Mouse (Mus musculus) small intestine, adult 2 months (tissue): ENCODE results near the gene Nek11. TPM values are rescaled to one million over a fixed set of nuclear protein-coding genes. Genes with fewer than 3 reads are reported as not detected.
A peak's percentile ranks its signal among the peaks of the same experiment; 100 is the strongest.

Experiments
- H3K27ac ChIP-seq: fragments of 200-500 bp; 2 replicates; pipeline ENCODE4 v1.5.1; 2012; ENCODE audit warnings: low read depth, low read length, control low read depth, inconsistent platforms; ENCODE audit not compliant: insufficient read depth
- H3K27me3 ChIP-seq: fragments of 200-500 bp; 2 replicates; pipeline ENCODE4 v1.6.1; 2012; ENCODE audit warnings: mild to moderate bottlenecking, moderate library complexity, low read length, inconsistent platforms; ENCODE audit not compliant: control insufficient read depth, insufficient read depth
- H3K36me3 ChIP-seq: fragments of 200-500 bp; 2 replicates; pipeline ENCODE4 v1.6.1; 2012; ENCODE audit warnings: mild to moderate bottlenecking, low read length, control low read depth, inconsistent platforms; ENCODE audit not compliant: control insufficient read depth, insufficient read depth
- H3K4me1 ChIP-seq: fragments of 200-500 bp; 2 replicates; pipeline ENCODE4 v1.6.1; 2012; ENCODE audit warnings: low read length, inconsistent platforms, mixed read lengths; ENCODE audit not compliant: control insufficient read depth, insufficient read depth, insufficient read length
- H3K4me3 ChIP-seq: fragments of 200-500 bp; 2 replicates; pipeline ENCODE4 v1.5.1; 2012; ENCODE audit warnings: low read depth, mild to moderate bottlenecking, control low read depth, inconsistent platforms, low read length, moderate library complexity
- CTCF ChIP-seq: fragments of 200-500 bp; IDR thresholded peaks from 2 replicates; pipeline ENCODE4 v1.5.1; 2012; ENCODE audit warnings: low read depth, mild to moderate bottlenecking, control low read depth, inconsistent platforms, low read length, moderate library complexity, mixed read lengths; ENCODE audit not compliant: insufficient replicate concordance, insufficient read length; ENCODE audit errors: extremely low read depth
- POLR2A ChIP-seq: fragments of 200-500 bp; IDR thresholded peaks from 2 replicates; pipeline ENCODE4 v1.6.1; 2012; ENCODE audit warnings: low read depth, mild to moderate bottlenecking, control low read depth, inconsistent platforms, low read length, moderate library complexity
- WGBS: fragments of 180-500 bp; shearing (Covaris S2); methylation state at CpG from one replicate; pipeline ENCODE4 v1.1.7; 2018; 5-methylcytosine and 5-hydroxymethylcytosine counted together
- polyA plus RNA-seq: library from polyadenylated mRNA; depleted of rRNA; stranded (reverse); fragments of >200 nt; gene quantifications from 2 replicates; pipeline ENCODE4 v1.2.3, GENCODE M21; 2012

The Nek11 gene
- polyA plus RNA-seq, 1 experiment = not detected

DNA sequence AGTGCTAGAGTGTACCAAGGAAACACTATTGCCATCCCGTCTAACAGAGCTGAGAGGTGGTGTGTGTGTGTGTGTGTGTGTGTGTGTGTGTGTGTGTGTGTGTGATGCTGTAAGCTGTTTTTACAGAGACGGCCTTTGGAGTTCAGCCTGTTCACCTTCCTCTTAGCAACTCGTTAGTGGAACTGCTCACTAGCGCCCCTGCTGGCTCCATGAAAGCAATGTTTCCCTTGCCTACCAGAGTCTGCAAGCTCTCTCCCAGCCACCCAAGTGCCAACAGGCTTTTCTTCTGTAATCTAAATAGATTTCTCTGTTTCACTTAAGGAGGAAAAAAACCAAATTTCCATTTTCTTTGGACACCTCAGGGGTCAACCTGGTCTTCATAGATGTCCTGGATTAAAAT lies 112.6 kb downstream of the Nek11 start:
- TF ChIP-seq CTCF (peak; percentile 48; the same call in 1 of the 2 replicates), POLR2A (no peak)
- 16% methylated on average over 4 of the region's 4 CpGs for WGBS
- Histone ChIP-seq H3K27me3 (no peaks in the 10 kb centered on the region), H3K4me3 (no peak overlapping the region), H3K4me1 (no peaks in the 10 kb centered on the region), H3K36me3 (no peaks in the 10 kb centered on the region), H3K27ac (no peak overlapping the region)

DNA sequence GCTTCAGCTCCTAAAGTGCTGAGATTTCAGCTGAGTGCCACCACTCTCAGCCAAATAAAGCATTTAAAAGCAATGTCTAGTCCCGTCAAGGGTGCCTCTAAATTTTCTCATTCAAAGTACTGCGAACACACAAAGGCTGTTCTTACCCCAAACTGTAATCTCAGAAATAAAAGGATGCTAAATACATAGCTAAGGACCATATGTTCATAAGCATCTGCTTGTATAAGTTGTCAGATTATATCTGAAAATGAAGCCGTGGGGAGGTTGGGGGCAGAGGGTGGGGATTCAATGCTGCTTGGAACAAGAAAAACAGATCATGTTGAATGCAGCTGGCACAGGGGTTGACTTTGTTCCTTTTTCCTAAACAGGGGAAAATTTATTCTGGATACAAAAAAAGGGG lies 120.4 kb downstream of the Nek11 start:
- Histone ChIP-seq H3K27ac (no peak overlapping the region), H3K4me1 (no peaks in the 10 kb centered on the region), H3K36me3 (no peaks in the 10 kb centered on the region), H3K27me3 (no peaks in the 10 kb centered on the region), H3K4me3 (no peak overlapping the region)
- TF ChIP-seq POLR2A (no peak), CTCF (no peak)
- 87% methylated on average over 3 of the region's 3 CpGs for WGBS

DNA sequence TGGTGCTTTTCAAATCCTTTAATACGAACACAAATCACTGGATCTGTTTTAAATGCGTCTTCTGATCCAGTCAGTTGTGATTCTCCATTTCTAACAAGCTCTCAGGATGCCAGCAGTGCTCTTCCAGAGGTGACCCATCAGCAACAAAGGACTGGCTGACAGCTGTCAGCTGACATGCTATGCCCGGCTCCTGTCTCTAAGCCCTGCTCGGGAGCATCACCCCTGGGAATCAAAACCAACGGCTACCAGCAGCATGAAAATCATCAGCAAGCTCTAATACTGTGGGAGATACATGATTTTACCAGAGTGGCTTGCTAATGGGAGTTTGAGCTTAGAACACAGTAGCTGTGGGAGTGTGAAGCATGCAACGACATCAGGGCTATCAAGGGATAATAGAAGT lies 121.0 kb downstream of the Nek11 start:
- no peaks in the 10 kb centered on the region for H3K36me3 ChIP-seq
- H3K4me3 ChIP-seq = no peak overlapping the region
- WGBS = 63% methylated on average over 6 of the region's 6 CpGs

DNA sequence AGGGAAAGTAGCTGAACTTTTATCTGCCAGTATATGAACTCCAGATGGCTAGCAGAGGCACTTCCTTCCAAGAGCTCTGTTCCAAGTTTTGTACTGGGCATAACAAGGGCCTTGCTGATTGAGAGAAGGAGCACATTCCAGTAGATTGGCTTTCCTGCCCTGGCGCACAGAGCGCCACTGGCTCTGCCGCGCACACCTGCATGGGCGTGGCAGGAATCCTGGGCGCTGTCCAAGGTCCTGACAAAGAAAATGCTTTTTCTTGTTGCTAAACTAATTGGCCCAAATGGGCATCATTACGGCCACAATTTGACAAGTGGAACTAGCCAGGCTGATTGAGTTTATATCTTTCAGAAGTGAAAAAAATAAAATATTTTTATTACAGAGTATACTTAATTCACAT lies 123.1 kb downstream of the Nek11 start:
- Histone ChIP-seq H3K27me3 (no peaks in the 10 kb centered on the region), H3K27ac (no peak overlapping the region), H3K4me3 (no peak overlapping the region), H3K36me3 (no peaks in the 10 kb centered on the region), H3K4me1 (no peaks in the 10 kb centered on the region)
- 8% methylated on average over 7 of the region's 7 CpGs for WGBS
- TF ChIP-seq CTCF = no peak

More for the DNA sequence above, 121.0 kb downstream of the Nek11 start:
- Histone ChIP-seq H3K27ac (no peak overlapping the region), H3K27me3 (no peaks in the 10 kb centered on the region), H3K4me1 (no peaks in the 10 kb centered on the region)
- no peak for TF ChIP-seq POLR2A
- TF ChIP-seq CTCF = no peak

DNA sequence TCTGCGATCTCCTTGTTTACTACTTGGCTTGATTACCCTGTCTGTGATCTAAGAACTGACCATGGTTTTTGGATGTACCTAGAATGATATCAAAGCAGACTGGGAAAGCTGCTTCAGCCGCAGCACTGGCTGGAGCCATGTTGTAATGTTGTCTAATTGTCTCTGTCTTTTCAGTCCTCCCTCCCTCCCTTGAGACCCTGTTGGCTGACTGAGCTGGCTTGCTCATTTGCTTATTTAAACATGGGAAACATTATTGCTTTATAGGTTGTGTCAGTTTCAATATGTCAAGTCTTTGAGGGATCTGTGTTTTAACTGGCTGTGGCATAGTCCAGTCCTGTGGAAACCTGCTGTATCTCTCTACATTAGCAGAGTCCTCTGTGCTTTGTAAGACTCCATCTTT lies 132.2 kb downstream of the Nek11 start:
- Histone ChIP-seq H3K27me3 (no peaks in the 10 kb centered on the region), H3K36me3 (no peaks in the 10 kb centered on the region), H3K4me1 (no peaks in the 10 kb centered on the region), H3K4me3 (no peak overlapping the region), H3K27ac (no peak overlapping the region)
- 57% methylated on average over 2 of the region's 2 CpGs for WGBS
- no peak for TF ChIP-seq CTCF
- TF ChIP-seq POLR2A = no peak

DNA sequence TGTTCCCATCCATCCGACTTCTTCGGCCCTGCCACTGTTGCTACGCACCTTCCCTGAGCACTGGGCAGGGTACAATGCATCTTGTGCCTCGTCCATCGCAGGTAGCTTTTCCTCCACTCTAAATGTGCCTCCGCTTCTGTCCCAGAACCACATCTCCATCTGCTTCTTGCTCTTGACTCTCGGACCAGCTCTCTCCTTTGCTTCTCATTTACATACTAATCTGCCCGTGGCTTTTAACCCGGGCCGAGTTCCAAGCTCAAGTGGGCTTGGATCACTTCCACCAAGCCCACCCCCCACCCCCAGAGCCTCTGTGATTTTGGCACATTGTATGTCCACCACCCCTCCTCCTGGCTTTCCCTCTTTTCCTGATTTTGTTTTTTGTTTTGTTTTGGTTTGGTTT lies 137.7 kb downstream of the Nek11 start:
- WGBS = 75% methylated on average over 10 of the region's 10 CpGs
- no peak for TF ChIP-seq CTCF
- no peak for TF ChIP-seq POLR2A

DNA sequence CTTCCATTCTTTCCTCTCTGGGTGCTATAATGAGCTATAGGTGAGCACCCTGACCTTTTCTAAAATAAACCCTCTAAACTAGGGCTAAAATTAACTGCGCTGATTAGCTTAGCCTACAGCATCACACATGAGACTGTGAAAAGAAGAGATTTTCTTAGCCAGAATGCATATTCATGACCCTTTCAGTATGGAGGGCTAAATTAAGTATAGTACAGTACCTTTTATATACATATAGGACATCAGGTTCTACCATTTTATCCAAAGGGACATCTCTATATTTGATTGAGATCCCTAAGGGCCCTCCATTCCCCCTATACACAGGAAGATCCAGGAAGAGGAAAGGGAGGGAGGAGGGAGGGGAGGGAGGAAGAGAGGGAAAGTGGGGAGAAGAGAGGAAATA lies 141.2 kb downstream of the Nek11 start:
- no peaks in the 10 kb centered on the region for H3K4me1 ChIP-seq
- TF ChIP-seq CTCF = no peak
- no peak overlapping the region for H3K4me3 ChIP-seq
- 93% methylated on average over 1 of the region's 1 CpGs for WGBS
- H3K27ac ChIP-seq = no peak overlapping the region
- H3K27me3 ChIP-seq = no peaks in the 10 kb centered on the region
- H3K36me3 ChIP-seq = no peaks in the 10 kb centered on the region

More for the DNA sequence above, 137.7 kb downstream of the Nek11 start:
- H3K36me3 ChIP-seq = no peaks in the 10 kb centered on the region
- no peaks in the 10 kb centered on the region for H3K4me1 ChIP-seq
- H3K4me3 ChIP-seq = no peak overlapping the region
- no peaks in the 10 kb centered on the region for H3K27me3 ChIP-seq
- no peak overlapping the region for H3K27ac ChIP-seq

DNA sequence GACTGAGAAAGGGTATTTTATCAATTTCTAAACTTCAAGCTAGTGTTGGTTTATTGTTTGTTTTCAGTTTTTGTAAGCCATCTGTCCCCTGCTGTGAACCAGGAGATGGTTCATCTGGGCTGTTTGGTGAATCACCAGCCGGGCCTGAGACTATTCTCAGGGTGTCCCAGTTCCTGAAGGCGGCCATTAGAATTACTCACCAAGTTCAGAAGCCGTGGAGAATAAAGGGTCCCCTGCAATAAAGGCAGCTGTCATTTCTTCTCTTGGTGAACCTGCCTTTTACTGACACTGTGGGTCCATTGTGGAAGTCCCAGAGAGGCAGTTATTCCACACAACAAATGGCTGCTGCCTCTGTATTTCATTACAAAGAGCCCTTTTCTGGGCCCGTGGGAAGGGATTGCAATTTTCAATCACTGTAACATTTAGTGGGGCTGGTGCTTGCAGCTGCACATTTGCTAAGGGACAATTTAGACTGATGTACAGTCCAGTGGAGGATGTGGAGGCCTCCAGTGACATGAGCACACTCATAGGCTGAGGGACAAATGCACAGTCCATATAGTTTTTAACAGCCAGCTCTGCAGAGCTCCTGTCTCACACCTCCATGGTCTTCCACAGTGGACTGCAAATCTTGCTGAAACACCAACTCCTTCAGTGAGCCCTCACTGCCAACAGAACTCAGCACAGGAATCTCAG lies 142.8 kb downstream of the Nek11 start:
- Histone ChIP-seq H3K27ac (no peak overlapping the region), H3K4me1 (no peaks in the 10 kb centered on the region), H3K4me3 (no peak overlapping the region), H3K27me3 (no peaks in the 10 kb centered on the region), H3K36me3 (no peaks in the 10 kb centered on the region)
- TF ChIP-seq CTCF = no peak
- TF ChIP-seq POLR2A = no peak
- 72% methylated on average over 4 of the region's 4 CpGs for WGBS
